Mouse (Mus musculus): ENCODE measurements around the gene Usp3. TPM values are rescaled to one million over a fixed set of nuclear protein-coding genes. Genes with fewer than 3 reads are reported as not detected.

Gene Usp3
- total RNA-seq, 2 experiments from 2014 or later = 37.6 to 38.6 TPM

DNA sequence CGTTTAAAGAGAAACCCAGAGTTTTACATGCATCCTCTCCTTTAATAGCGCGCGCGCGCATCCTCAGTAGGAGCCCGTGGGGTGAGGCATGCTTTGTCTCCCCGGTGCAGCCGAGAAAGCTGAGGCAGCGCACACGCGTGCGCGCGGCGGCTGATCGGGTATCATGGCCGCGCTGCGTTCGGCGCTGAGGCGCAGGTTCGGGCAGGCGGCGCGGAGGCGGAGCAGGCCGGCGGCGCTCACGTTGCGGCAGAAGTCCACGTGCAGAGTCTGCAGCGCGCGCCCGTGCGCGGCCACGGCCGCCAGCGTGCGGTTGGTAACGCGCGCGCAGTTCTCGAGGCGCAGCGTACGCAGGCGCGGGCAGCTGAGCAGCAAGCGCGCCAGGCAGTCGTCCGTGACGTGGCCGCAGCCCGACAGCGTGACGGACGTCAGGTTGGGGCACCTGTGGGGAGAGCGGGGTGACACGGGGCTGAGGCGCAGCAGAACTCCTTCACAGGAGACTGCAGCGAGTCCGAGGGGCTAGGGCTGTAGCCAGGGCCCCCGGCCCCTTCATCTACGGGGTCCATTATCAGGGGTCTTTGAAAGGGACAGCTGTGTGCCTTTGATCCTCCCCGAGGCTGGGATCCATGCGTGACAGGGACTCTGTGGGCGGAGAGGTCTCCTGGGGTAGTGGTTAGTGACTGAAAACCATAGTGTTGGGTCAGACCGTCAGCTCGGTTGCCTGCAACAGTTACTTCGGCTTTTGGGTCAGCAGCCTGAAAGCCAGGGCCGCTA, 81.2 kb downstream of the Usp3 start:
- DNase-seq (ENCODE audit: extremely low spot score in 1 of 2, low spot score in 1 of 2) = peak; percentile 81 to 90

DNA sequence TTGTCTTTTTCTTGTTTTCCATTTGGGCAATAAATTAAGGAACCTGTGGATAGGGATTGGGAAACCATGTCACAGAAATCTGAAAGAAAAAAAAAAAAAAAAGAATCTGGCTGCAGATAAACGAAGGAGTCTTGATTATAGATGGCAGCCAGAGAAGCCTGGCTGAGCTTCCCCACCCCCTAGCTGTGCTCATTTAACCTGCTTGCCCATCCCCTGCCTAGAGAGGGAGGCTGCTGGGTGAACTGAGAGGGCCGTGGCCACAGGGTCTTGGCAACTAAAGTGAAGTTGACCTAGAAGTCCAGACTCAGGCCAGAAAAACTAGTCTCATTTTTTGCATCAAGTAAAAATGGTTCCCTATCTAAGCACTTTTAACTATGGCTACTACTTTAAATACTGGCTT, 82.0 kb downstream of the Usp3 start:
- DNase-seq (ENCODE audit: extremely low spot score in 1 of 2, low spot score in 1 of 2) = no peak

DNA sequence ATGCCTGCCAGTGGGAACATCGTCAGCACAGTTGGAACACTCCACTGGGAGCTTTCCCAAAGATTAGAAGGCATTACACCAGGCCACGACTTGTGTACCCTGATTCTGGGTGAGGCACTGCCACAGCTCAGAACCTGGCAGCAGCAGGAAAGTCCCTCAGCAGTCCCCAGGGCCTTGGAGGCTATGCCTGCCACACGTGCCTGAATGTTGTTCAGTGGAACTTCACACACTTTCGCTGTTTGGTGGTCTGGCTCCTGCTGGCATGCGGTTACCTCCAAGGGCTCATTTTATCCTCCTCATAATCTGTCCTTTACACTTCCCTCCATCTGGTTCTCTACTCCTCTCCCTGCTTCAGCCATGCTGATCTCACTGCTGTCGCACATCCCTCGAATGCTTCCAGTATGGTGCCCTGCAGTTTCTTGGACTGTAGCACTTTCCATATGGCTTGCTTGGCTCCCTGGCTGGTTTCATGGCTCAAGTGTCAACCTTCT, 82.5 kb downstream of the Usp3 start:
- no peak for DNase-seq (ENCODE audit: extremely low spot score in 1 of 2, low spot score in 1 of 2)

DNA sequence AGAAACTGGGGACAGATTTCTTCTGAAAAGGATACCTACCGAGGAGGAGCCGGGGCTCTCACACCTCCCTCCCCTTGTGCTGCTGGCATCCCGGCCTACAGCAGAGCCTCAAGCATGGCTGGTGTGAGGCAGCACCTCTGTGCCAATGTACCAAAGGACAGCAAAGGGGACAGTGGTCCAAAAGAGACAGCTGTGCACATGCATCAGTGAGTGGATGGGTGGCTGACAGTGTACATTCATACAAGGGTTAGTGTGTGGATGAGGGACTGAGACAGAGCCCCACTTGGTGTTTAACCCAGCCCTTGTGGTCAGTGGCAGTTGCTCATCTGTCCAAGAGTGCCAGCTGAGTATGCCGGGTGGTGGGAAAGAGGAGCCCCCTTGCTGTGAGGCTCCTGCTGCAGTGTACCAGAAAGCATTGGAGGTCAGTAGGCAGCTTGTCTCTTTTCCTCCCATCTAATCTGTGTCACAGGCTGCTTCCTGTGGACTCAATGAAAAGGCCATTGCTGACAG, 84.0 kb downstream of the Usp3 start:
- DNase-seq (ENCODE audit: extremely low spot score in 1 of 2, low spot score in 1 of 2) = no peak

DNA sequence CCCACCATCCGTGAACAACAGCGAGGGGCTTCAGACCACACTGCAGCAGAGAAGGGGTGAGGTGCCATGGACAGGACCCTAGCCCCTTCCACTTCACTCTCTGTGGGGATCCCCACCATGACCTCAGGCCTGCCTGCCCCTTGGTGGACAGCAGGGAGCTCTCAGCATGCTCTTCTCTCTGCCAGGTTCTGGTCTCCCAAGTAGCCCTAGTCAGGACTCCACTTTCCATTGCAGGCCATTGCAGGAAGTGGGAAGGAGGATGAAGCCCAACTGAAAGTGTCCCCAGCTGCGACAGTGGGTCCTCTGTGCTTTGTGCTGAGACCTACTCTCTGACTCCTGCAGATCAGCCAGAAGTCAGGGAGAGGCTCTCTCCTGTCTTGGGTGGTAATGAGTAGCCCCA, 85.3 kb downstream of the Usp3 start:
- DNase-seq (ENCODE audit: extremely low spot score in 1 of 2, low spot score in 1 of 2) = no peak

DNA sequence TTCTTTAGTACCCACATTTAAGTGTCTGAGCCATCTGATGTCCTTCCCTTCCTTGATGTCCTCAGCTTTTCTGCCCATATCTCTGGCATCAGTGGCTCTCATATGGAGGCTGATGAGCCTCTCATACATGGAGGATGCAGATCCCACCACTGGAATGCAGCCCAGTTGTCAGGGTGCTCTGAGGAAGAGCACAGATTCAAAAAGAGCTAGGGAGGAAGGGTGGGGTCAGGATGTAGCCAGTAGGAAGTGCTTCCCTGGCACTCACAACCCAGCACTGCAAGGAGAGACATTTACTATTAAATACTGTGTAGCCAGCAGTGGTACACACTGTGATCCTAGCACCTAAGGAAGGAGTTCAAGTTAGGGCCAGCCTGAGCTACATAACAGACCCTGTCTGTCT, 86.5 kb downstream of the Usp3 start:
- no peak for DNase-seq (ENCODE audit: extremely low spot score in 1 of 2, low spot score in 1 of 2)

DNA sequence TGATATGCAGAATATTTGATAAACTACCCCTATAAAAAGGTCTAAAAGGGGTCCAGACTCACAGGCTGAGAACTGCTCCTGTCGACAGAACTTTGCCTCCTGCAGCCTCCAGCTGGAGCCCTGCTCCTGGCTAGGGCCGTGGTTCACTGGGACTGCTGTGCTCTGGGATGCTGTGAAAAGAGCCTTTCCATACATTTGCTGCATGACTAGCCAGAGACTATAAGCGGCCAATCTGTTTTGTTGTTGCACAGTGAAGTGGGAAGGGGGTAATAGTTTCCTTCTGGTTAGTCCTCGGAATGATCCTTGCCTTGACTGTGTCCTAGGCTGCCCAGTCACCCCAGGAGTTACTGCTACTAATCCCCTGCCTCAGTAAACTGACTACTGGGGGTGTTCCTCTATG, 86.9 kb downstream of the Usp3 start:
- no peak for DNase-seq (ENCODE audit: extremely low spot score in 1 of 2, low spot score in 1 of 2)

DNA sequence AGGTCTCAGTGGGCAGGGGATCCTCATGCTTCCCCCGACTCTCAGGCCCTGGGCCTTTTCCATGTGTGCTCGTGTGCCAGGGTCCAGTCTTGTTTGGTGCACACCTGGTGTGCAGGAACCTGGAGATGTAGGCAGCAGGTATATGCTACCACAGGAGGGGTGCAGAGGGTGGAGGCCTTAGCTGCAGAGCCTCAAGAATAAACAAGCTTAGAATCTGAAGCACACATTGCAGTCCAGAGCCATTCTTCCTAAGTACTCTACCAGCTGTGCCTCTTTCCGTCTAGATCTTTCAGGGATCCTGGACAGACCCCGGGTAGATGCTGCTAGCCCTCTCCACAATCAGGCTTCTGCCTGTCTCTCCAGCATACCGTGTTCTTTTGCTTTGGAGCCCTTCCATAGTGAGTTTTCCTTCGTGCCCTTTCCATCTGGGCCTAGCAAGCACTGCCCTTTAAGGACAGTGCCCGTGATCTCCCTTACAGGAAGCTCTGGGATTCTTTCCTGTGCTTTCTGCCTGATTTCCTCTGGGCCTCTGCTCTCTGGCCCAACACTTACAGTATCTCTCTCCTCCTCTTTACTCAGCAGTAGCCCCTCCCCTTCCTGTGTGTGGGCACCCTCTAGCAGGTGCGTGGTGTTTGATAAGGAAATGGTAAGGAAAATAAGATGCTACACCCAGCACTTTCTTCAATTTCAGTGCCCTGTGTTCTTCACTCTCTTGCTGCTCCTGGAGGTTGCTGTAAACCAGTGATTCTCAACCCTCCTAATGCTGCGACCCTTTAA, 87.6 kb downstream of the Usp3 start:
- DNase-seq (ENCODE audit: extremely low spot score in 1 of 2, low spot score in 1 of 2) = no peak

DNA sequence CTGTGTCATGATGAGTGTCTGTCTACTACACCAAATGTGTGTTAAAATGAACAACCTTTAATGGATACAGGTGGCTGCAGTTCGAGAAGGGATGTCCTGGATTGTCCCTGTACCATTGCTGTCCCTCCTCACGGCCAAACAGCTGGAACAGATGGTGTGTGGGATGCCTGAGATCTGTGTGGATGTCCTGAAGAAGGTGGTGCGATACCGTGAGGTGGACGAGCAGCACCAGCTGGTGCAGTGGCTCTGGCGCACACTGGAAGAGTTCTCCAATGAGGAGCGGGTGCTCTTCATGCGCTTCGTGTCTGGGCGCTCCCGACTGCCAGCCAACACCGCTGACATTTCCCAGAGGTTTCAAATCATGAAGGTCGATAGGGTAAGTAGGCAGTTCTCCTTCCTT, 88.4 kb downstream of the Usp3 start:
- no peak for DNase-seq (ENCODE audit: extremely low spot score in 1 of 2, low spot score in 1 of 2)

DNA sequence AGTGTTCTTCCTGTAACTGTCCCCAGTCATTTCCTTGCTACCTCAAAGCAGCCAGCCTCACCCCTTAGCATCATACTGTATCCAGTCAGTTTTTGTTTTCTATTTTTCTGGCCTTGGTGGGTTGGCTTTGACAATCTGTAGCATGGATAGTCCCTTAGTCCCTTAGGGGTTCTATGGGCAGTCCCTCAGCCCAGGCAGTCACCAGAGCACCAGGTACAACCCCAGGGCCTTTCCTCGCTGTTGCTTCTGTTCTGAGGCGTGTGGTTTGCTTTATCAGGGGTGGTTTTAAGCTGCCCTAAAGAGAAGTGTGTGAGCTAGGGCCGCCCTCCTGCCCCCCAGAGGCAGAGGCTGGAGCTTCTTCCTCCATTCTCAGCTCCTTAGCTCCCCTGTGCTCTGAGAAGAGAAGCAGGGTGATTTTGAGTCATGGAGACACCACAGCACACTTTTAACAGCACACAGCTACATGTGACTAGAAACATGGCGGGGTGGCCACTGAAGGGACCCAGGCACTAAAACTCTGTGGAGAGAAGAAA, 89.0 kb downstream of the Usp3 start:
- no peak for DNase-seq (ENCODE audit: extremely low spot score in 1 of 2, low spot score in 1 of 2)

DNA sequence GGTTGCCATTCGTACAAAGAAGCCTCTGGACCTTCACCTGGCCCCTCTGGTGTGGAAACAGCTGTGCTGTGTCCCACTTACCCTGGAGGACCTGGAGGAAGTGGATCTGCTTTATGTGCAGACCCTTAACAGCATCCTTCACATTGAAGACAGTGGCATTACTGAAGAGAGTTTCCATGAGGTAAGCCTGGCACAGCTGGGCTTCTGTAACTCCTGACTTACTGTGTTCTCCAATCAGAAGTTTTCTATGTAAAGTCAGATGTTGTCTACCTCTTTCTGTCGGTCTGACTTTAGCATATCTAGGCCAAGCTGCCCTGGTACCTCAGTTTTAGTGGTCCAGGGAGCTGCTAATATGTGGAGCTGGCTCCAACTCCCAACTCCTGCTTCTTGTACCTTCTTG, 91.7 kb downstream of the Usp3 start:
- no peak for DNase-seq (ENCODE audit: extremely low spot score in 1 of 2, low spot score in 1 of 2)

DNA sequence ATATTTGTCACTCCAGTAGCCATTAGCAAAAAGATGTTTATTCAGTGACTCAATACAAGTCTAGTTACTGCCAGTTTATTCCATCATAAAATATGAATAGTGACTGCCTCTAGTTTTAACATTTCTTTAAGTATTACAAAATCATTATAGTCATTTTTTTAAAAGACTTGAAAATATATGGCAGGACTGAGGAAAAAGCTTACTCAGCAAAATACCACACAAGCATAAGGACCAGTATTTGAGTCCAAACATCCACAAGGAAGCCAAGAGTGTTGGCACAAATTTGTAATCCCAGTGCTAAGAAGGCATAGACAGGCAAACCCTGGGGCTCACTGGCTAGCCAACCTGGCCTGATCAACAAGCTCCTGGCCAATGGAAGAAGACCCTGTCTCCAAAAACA, 99.0 kb downstream of the Usp3 start:
- no peak for DNase-seq (ENCODE audit: extremely low spot score in 1 of 2, low spot score in 1 of 2)

DNA sequence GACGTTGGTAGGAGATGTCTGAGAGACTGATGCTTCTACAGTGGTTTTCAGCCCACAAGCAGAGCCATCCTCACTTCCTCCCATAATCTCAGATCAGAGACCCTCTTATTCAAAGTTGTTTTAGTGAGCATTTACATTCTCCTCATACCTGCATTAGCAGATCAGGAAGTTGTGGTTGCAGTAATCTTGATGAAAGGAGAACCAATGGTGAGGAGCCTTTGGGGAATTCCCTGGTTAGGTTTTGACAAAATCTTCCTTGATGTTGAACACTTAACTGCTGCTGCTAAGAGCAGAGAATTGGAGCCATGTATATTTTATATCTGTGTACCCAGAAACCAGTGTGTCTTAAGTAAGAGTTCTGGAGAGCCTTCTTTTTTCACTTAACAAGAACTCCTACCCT, 100.6 kb downstream of the Usp3 start:
- DNase-seq (ENCODE audit: extremely low spot score in 1 of 2, low spot score in 1 of 2) = no peak

DNA sequence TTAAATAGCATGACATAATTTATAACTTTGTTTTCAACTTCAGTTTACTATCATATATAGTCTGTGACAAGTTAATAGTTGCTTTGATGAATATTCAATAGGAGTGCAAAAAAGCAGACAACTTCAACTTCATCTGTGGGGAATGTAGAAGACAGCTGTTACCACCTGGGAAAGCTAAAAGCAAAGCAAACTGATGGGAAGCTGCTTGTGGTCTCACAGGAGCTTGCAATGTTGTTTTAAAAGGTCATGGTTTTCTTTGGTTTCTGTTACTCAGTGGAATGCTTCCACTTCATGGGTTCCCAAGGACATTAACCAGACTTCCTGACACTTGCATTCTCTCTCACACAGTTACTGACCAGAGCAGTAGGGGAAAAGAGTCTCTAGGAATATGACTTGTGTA, 104.2 kb downstream of the Usp3 start:
- no peak for DNase-seq (ENCODE audit: extremely low spot score in 1 of 2, low spot score in 1 of 2)

DNA sequence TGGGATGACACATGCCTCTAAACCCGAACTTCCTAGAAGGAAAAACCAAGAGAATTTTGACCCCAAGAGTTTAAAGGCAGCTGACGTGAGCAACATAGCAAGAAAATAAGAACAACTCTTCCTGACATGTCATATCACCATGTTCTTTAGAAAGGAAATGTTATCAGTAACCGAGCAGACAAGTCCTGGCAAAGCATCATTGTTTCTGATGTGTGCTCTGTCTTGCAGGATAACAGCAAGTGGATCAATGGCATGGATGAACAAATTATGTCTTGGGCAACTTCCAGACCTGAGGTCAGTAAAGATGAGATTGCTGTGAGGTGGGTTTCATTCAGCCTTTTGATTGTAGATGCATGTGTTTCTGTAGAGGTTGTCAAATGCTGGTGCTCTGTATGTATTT, 109.5 kb downstream of the Usp3 start:
- no peak for DNase-seq (ENCODE audit: extremely low spot score in 1 of 2, low spot score in 1 of 2)

DNA sequence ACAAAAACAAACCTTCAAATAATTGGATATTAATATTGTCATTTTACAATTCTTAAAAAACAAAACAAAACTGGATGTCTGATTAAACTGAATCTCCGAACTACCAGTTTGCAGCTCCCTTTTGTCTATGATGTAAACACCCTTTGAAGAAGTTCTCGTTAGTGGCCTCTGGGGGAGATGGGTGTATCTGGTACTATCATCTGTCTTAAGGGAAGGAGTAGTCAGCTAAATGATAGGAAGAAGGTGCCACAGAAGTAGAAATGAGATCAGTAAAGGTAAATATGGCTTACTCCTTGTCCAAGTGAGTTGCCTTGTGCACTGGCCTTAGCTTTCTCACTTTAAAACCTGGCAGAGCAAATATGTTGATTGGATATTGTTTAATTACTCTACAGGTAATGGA, 115.2 kb downstream of the Usp3 start:
- no peak for DNase-seq (ENCODE audit: extremely low spot score in 1 of 2, low spot score in 1 of 2)

DNA sequence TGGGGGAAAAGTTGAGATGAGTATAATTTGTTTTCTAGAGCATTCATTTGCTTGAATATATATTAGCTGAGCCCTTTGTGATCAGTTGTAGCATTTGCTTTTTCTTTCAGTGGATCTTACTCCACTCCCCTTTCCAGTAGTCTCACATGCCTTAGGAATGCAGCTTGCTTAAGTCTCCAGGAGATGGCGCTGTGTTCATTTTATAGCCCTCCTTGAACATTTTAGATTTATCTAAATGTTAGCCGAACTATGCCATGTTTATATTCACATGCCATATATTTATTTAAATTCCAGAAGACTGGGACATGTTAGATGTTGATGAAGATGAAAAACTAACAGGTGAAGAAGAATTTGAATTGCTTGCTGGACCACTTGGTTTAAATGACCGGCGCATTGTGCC, 127.9 kb downstream of the Usp3 start:
- DNase-seq (ENCODE audit: extremely low spot score in 1 of 2, low spot score in 1 of 2) = no peak

Measured in layer of hippocampus, postnatal 25 days (tissue).